Mouse (Mus musculus) gastrocnemius, adult 8-10 months (tissue): ENCODE data around the gene Nxpe4. TPM values are rescaled to one million over a fixed set of nuclear protein-coding genes. Genes with fewer than 3 reads are reported as not detected.
A peak's percentile ranks its signal among the peaks of the same experiment; 100 is the strongest.

Source experiments
- DNase-seq, 2 experiments: peaks; one replicate each; pipeline ENCODE4 v3.0.0; 2022; ENCODE audit warnings: low spot score in 2 of 2
- total RNA-seq, 4 experiments: library from RNA; stranded (reverse); gene quantifications; 2 replicates each; pipeline ENCODE4 v1.2.4; 2022

Nxpe4 gene
- total RNA-seq, 4 experiments from 2014 or later = 2.0 to 2.5 (median 2.4) TPM

DNA sequence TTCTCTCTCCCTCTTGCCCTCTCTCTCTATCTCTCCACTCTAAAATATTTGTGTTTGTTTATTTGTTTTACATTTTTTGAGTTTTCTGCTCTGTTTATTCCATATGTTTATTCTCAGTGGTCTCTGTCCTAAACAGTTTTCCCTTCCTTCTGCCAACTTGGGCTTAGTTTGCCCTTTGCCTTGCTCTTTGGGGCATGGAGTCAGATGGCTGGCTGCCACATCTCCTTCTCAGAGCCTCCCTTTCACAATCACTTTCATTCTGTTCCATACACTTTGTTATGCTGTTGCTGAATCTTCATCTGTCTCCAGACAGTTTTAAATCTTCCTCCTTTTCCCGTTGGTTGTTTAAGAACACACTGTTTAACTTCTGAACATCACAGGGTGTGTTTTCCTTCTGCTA is 154.0 kb downstream of the Nxpe4 start:
- no peak for DNase-seq

DNA sequence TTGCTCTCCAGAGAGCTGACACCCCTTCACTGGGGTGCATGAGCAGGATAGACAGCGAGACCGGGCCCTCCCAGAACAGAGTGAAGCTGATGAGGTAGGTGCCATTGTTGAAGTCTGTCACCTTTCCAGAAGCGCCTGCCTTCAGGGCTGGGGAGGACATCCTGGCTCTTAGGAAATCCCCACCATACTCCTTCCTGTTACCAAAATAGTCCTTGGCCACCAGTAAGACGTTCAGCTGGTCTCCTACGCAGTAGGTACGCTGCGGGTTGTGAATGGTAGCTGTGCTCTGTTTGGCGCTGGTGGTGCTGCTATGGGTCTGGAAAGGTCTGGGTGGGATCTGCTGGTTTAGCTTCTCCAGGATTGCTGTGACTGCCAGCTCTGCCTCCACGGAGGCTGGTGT is 164.5 kb downstream of the Nxpe4 start:
- DNase-seq = no peak

DNA sequence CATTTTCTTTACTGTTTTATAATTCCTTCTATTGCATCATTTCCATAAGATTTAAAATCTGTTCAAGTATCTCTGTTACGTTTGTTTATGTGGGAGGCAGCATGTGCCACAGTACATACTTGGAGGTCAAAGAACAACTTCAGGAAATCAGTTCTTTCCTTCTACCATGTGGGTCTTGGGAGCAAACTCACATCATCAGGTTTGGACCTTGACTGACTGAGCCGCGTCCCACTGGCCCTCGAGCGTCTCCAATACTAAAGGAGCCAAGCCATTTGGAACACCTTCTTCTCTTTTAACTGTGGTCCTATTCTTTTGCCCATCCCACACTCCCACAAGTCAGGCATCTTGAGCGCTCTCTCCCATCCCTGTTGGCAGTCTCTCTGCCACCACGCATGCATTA is 167.8 kb downstream of the Nxpe4 start:
- no peak for DNase-seq

DNA sequence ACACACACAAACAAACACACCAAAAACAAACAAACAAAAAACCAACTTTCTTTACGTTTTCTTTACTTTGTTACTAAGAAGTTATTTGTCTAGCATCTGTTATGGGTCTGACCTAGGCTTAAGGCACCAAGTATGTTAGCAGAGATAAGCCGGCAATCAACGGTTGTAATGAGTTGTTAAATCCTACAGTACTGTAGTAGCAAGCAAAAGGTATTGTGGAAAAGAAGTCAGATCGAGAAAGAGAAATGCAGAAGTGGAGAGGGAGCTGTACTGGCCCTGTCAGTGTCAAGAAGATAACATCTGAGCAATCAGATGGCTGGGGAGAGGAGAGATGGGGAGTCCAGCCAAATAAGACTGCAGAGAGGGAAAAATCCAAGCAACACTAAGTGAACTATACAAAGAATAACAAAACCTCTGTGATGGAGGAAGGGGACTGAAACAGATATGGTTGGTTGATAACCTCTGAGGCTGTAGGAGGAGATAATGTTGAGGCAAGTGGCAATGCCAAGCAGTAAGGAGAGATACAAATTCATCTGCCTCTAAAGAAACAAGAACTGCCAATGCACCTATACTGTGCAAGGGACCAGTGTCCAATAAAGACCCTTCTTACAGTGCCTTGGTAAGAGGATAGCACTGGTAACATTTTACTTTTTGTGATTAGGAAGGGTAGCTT is 177.1 kb downstream of the Nxpe4 start:
- DNase-seq = no peak

- no peak for DNase-seq
Observed at GRCm38 (mm10) chr9:48339563-48339962, 177.7 kb downstream of the Nxpe4 start.

- DNase-seq = no peak
Observed at GRCm38 (mm10) chr9:48340708-48341380, 179.0 kb downstream of the Nxpe4 start.

- DNase-seq = no peak
Observed at GRCm38 (mm10) chr9:48345456-48345855, 183.6 kb downstream of the Nxpe4 start.

- no peak for DNase-seq
Observed at GRCm38 (mm10) chr9:48345866-48346265, 184.0 kb downstream of the Nxpe4 start.

GRCm38 (mm10) chr9:48353148-48353698 is 191.4 kb downstream of the Nxpe4 start, which contains the start of gene Nxpe2:
Nxpe2 (minus strand) TSS chr9:48353454.
- DNase-seq = no peak

- DNase-seq = peak in 1 of 2 experiments; percentile 12
Observed at GRCm38 (mm10) chr9:48354122-48354521, 192.3 kb downstream of the Nxpe4 start.

DNA sequence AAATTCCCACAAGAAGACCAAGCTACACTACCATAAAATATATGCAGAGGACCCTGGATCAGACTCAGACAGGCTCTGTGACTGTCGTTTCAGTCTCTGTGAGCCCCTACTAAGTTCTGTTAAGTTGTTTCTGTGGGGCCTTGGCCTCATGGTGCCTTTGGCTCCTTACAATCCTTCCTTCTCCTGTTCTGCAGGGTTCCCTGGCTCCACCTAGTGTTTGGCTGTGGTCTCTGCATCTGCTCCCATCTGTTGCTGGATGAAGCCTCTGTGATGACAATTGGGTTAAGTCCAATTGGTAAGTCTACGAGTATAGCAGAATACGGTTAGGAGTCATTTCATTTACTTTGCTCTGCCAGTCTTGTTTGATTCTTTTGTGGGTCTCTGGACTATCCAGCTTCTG is 193.0 kb downstream of the Nxpe4 start:
- DNase-seq = peak; percentile 66 to 69

DNA sequence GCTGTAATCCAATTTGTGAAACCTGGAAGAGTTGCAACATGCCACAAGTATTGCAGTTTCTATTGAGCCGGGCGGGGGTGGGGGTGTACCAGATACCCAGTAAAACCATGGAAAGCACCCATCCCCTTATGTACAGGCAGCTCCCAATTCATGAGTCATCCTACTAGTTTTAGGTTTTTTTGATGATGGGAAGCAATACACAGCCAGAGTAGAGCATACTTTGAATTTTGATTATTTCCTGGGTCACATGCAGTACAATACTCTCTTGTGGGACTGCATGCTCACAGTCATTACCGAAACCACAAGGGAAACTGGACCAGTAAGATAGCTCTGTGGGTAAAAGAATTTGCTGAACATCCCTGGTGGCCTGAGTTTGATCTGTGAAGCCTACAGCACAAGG is 195.3 kb downstream of the Nxpe4 start:
- DNase-seq = no peak

GRCm38 (mm10) chr9:48360826-48361225 is 199.0 kb downstream of the Nxpe4 start:
- DNase-seq = no peak

GRCm38 (mm10) chr9:48361815-48362631 is 200.2 kb downstream of the Nxpe4 start:
- no peak for DNase-seq

GRCm38 (mm10) chr9:48362743-48363142 is 200.9 kb downstream of the Nxpe4 start:
- DNase-seq = no peak

DNA sequence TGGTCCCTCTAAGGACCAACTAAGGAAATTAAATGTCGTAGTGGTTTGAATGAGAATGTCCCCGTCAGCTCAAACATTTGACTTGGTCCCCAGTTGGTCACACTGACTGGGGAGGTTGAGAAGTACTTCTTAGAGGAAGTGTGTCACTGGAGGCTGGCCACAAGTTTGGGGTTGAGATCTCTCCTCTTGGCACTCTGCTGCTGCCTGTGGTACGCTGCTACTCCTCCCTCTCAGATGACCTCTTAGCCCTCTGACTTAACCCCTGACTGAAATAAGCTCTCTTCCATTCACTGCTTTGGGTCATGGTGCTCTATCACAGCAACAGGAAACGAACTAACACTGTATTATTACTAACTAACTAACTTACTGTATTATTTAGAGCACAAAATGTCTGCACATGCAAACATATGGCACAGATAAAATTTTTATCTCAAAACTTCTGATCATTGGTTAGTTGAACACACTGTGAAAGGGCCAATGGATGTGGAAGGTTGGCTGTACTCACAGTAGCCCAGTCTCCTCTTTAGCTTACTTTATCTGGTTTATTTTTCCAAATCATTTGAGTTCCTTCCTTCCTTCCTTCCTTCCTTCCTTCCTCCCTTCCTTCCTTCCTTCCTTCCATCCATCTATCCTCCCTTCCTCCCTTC is 211.5 kb downstream of the Nxpe4 start:
- DNase-seq = no peak

GRCm38 (mm10) chr9:48374357-48374756 is 212.5 kb downstream of the Nxpe4 start:
- no peak for DNase-seq

DNA sequence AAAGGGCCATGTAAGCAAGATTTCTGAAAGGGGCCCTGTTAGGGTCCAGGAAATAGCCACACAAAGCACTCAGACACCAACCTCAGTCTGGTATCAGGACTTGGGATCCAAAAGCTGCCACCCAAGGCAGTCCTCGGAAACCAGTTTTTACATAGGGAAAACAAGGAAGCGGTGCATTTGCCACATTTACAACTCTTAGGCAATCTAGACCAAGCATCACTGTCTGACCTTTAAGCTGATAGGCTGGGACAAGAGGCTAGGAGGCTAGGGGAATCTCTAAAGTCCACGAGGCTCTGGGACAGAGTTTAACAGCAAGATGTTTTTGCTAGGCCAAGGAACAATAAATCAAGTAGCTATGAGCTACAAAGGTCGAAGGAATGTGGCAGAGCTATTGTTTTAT is 226.6 kb downstream of the Nxpe4 start:
- DNase-seq = no peak

- DNase-seq = no peak
Observed at GRCm38 (mm10) chr9:48389983-48390382, 228.2 kb downstream of the Nxpe4 start.

DNA sequence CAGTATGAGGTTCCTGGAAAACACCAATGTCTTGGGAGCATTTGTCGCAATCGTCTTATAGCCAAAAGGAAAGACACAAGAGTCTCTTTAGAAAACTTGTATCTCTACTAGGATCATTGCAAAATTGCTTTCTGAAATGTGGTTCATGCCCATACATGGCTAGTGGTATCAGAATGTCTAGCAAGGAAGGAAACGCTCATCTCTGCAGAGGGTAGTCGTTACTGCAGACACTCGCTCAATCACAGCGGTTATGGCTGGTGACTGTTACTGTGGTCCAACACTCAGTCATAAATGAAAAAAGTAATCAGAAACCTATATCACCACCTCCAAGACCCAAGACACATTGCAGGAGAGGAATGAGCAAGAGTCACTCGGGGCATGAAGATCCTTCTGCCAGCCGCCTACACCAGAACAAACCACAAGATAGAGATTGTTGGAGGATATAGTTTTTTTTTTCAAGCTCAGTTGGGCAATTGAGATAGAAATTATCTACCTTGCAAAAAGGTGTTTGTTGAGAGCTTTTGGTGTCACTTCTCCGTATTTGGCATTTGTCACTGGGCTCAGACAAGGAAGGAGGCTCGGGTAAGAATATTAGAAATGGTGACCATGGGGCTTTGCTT is 241.9 kb downstream of the Nxpe4 start:
- no peak for DNase-seq

- no peak for DNase-seq
Observed at GRCm38 (mm10) chr9:48404687-48405086, 242.9 kb downstream of the Nxpe4 start.
